Mouse (Mus musculus) lung, postnatal 0 days (tissue): ENCODE measurements around the gene Lst1.

ENCODE experiments used
- CTCF ChIP-seq: IDR thresholded peaks from 2 replicates; pipeline ENCODE4 v1.5.1; 2016; ENCODE audit warnings: antibody characterized with exemption, mild to moderate bottlenecking
- EP300 ChIP-seq: IDR thresholded peaks from 2 replicates; pipeline ENCODE4 v1.6.1; 2016; ENCODE audit warnings: antibody characterized with exemption, mild to moderate bottlenecking, control low read depth

GRCm38 (mm10) chr17:35168541-35169207 lies 19.6 kb downstream of the Lst1 start:
- TF ChIP-seq CTCF = peak; percentile 76
- TF ChIP-seq EP300 = no peak
